Mouse (Mus musculus) ovary, adult 10 weeks (tissue): ENCODE measurements around the gene Ager. TPM values are rescaled to one million over a fixed set of nuclear protein-coding genes. Genes with fewer than 3 reads are reported as not detected.

Experiments used
- polyA plus RNA-seq: library from polyadenylated mRNA; stranded (reverse); fragments of 350-450 nt; fragmentation: Illumina TruSeq; extraction: RNeasy Lipid Tissue Mini Kit (QIAGEN cat#74804); gene quantifications from one replicate; pipeline ENCODE4 v1.2.3, GENCODE M21; 2014

The Ager gene
- not detected for polyA plus RNA-seq

DNA sequence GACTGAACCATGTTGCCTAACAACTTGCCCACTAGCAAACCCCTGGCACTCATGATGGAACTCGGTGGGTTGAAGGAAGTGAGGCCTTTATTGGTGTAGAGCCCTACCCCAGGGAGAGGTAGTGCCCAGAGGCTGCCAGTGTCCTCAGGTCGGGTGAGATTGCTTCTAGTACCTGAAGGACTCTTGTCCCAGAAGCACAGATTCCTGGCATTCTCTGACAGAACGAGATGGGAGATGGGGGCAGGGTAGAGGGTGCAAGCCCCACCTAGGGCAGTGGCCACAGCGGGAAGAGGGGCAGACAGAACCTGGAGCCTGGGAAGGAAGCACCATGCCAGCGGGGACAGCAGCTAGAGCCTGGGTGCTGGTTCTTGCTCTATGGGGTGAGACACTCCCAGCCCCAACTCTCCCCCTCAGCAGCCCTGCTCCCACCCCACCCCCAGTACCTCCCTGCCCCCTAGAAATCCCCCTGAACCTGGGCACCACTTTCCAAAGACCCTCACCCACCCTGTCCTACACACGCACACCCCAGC lies at the start of gene Ager:
Gene Ager, plus strand, starts transcription at position 297 of the 530 bp plus-strand sequence.

DNA sequence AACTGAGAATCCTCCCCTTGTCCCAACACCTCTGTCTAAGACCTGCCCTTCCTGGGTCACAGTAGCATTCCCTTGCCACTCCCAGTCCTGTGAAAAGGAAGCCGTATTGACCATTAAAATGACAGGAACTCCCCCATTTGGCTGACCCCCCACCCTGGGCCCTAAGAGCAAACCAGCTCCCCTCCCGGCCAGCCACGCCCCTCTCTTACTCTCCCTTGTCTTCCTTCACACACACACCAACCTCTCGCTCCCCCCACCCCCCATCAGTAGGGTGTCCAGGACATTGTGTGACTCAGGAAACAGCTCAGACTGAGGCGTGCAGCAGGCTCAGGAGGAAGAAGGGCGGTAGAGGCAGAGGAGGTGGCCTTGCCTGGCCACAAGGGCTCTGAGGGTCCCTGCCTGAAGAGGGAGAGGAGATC lies 33.6 kb upstream of the Ager start, which contains the start of gene Notch4:
Gene Notch4, plus strand, starts transcription at position 266 of the 419 bp plus-strand sequence.

DNA sequence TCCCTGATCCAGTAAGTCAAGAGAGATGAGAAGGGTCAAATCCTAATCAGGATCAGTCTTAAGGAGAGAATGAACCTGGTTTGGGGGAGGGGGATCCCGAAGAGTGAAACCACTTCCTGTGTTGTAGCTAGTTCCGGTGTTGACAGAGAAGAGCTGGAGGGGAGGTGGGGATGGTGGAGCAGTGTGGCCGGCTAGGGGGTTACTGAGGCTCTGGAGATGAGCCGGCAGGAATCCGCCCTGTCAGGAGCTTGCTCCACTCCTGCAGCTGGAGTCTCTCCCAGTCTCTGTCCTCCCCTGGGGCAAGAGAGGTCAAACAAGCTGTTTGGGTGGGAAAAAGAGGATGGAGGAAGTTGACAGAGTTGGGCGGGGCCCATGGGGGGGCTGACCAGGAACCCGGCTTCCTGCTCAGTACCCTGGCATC lies 8.0 kb upstream of the Ager start, which contains the start of gene Gpsm3:
Gene Gpsm3, plus strand, starts transcription at position 126 of the 421 bp plus-strand sequence.

GRCm38 (mm10) chr17:34591029-34591993 lies 6.4 kb upstream of the Ager start, which contains the start of gene Pbx2:
Pbx2 (plus strand) TSS chr17:34591266.

DNA sequence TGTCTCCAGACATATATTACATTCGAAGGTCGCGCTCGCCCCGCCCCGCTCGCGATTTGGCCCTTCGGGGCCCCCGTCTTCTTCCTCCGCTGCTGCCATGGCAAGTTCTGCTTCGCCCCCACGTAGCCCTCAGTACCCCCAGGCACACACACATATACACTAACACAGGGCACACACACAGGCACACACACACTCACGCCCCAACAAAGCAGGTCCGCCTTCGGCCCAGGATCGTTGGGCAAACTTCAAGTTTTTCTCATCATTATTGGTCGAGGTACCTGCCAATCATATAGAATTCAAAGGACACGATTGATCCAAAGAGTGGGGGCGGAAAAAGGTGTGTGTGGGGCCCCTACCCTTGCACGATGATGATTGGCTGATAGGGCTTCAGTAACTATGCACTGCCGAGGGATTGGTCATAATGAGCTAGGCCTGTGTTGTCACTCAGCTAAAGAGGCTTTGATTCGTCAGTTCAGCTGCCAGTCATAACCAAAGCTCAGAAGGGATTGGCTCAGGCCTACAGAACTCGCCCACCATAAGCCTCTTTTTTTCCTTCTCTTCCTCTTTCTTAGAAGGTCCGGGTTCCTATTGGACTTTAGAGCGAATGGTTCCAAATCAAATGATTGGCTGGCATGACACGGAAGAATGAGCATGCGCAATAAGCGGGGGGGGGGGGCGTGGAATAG lies 5.9 kb downstream of the Ager start, which contains the start of gene Rnf5:
Gene Rnf5, minus strand, starts transcription at position 316 of the 686 bp plus-strand sequence.

DNA sequence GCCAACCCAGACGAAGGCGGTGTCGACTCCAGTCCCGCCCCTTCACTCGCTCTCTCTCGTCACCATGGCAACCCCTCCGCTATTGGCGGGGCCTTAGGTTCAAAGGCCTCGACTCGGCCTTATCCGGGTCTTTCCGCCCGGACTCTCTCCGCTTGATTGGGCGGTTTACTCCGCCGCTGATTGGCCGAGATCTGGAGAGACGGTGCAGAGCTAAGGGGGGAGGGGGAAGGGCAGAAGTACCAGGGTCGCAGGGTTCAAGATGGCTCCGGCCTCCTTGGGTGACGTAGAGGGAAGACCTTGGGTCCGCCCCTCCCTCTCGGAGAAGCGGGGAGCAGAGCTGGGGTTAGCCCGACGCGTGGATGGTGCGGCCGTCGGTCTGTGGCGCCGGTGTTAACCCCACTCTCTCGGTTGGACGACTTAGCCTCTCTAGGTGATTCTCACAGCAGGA lies 6.4 kb downstream of the Ager start, which contains the start of gene Agpat1:
Gene Agpat1, plus strand, starts transcription at position 202 of the 448 bp plus-strand sequence.

DNA sequence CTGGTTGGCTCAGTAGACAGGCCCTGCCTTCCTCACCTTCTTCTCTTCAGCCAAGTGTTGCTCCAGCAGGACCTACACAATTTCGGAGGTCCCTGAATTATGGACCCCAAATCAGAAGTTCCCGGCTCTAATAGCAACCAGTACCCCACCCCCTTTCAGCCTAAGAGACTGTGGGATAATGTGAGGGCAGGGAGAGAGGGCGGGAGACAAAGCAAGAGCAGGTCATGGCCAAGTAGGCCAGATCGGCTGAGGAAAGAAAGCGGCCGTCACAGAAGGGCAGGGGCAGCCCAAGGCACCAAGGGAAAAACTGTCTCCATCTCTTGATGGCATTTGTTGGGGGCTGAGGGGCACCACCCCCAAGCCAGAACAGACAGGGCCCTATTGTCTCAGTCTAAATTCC lies 18.2 kb downstream of the Ager start, which contains the start of gene Egfl8:
Gene Egfl8, minus strand, starts transcription at position 101 of the 400 bp plus-strand sequence.

DNA sequence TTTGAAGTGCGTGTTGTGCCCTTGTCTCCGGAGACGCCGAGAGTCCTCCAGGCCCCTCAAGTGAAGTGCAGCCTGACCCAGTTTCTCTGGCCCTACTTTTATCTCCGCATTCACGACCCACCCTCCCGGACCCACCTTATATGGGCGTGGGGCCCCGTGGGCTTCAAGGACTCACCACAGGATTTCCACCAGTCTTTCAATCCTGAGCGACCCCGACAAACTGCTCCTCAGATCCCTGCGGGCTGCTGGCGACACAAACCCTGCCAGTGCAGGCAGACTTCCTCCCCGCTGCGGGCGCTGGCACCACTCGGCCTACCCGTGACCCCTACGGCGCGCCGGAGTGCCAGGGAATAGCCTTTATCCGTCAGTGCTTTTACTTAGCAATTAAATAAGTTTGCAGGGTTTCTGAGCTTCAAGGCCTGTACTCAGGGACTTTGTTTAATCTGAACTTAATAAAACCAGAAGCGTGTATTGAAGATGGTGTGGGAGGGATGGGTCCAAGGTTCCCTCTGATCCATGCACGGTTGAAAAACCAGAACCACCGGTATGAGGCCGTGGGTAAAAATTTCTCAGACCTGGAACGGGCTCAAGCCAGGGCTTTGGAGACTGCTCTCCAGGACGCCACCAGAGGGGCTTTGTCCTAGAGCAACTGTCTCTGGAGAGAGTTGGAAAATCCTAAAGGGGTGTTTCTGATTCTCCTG lies 30.4 kb downstream of the Ager start, which contains the start of gene Ppt2:
Gene Ppt2, minus strand, starts transcription at position 568 of the 701 bp plus-strand sequence.

DNA sequence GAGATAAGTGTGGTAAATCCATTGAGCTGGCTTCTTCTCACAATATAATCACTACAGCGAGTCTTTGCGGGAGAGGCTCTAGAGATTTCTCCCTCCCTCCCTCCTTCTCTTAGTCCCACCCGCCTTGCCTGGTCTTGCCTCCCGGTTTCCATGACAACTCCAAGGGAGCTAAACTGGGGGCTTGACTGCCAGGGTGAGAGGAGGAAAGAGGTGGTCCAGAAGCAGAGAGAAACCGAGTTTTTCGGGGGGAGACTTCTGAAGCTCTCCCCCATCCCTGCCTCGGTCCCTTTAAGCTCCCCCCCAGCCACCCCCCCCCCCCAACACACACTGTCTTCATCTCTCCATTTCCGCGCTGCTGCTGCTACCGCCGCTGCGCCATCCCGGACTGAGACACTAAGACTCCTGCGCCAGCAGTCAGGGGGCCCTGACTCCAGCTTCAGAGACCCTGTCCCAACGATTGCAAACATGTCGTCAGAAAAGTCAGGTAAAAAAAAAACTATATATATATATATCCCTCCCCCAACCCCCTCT lies 31.6 kb downstream of the Ager start, which contains the start of gene Prrt1:
Gene Prrt1, plus strand, starts transcription at position 313 of the 531 bp plus-strand sequence.

GRCm38 (mm10) chr17:34644608-34645007 lies 46.9 kb downstream of the Ager start, which contains the start of gene Fkbpl:
Fkbpl (plus strand) TSS chr17:34644764.

GRCm38 (mm10) chr17:34646906-34647787 lies 49.5 kb downstream of the Ager start, which contains the start of gene Atf6b:
Atf6b (plus strand) TSS chr17:34647146.

Other genes with a start within 250 kb of the Ager start
- 0.97 TPM for gene Btnl2, start 243.0 kb upstream of the Ager start, polyA plus RNA-seq
- gene Btnl1, start 220.7 kb upstream of the Ager start, polyA plus RNA-seq, result 0.20 TPM
- 1.8 TPM for gene BC051142, start 199.0 kb upstream of the Ager start, polyA plus RNA-seq
- gene Btnl4, start 120.5 kb upstream of the Ager start, polyA plus RNA-seq, result not detected
- not detected for gene Btnl6, start 80.5 kb upstream of the Ager start, polyA plus RNA-seq
- gene Notch4, start 33.6 kb upstream of the Ager start, polyA plus RNA-seq, result 0.40 TPM
- 1.7 TPM for gene Gpsm3, start 8.1 kb upstream of the Ager start, polyA plus RNA-seq
- gene Pbx2, start 6.6 kb upstream of the Ager start, polyA plus RNA-seq, result 26.5 TPM
- gene Rnf5, start 5.8 kb downstream of the Ager start, polyA plus RNA-seq, result 35.5 TPM
- 1.9 TPM for gene Agpat1, start 6.4 kb downstream of the Ager start, polyA plus RNA-seq
- 0.66 TPM for gene Egfl8, start 18.1 kb downstream of the Ager start, polyA plus RNA-seq
- gene Ppt2, start 30.6 kb downstream of the Ager start, polyA plus RNA-seq, result 3.4 TPM
- 1.5 TPM for gene Prrt1, start 31.7 kb downstream of the Ager start, polyA plus RNA-seq
- gene Fkbpl, start 46.9 kb downstream of the Ager start, polyA plus RNA-seq, result 9.4 TPM
- 2.5 TPM for gene Atf6b, start 49.3 kb downstream of the Ager start, polyA plus RNA-seq
- 0.06 TPM for gene Tnxb, start 72.7 kb downstream of the Ager start, polyA plus RNA-seq
- 1.7 TPM for gene C4b, start 146.0 kb downstream of the Ager start, polyA plus RNA-seq
- not detected for gene Cyp21a1, start 206.7 kb downstream of the Ager start, polyA plus RNA-seq
- gene Stk19, start 239.1 kb downstream of the Ager start, polyA plus RNA-seq, result 4.4 TPM
- gene Dxo, start 239.2 kb downstream of the Ager start, polyA plus RNA-seq, result 1.9 TPM